Mouse (Mus musculus) embryonic stem cell, embryonic (primary cell): Measurements from ENCODE around the gene Micu1.

ENCODE experiments used
- CTCF ChIA-PET, 4 experiments: fragments of 300-600 bp in 2 of 4; fragments of 350-600 bp in 2 of 4; sonication (Branson Sonifier 250); formaldehyde crosslinking; loops; one replicate each; lab custom pipeline; 2022; ENCODE audit warnings: inconsistent platforms in 2 of 4; lab: Charles Lee
- POLR2A ChIA-PET, 4 experiments: fragments of 300-600 bp in 2 of 4; fragments of 350-600 bp in 2 of 4; sonication (Branson Sonifier 250); formaldehyde crosslinking; loops; one replicate each; lab custom pipeline; 2022; ENCODE audit warnings: antibody characterized with exemption in 4 of 4, inconsistent platforms in 1 of 4; lab: Charles Lee

Micu1 gene

DNA sequence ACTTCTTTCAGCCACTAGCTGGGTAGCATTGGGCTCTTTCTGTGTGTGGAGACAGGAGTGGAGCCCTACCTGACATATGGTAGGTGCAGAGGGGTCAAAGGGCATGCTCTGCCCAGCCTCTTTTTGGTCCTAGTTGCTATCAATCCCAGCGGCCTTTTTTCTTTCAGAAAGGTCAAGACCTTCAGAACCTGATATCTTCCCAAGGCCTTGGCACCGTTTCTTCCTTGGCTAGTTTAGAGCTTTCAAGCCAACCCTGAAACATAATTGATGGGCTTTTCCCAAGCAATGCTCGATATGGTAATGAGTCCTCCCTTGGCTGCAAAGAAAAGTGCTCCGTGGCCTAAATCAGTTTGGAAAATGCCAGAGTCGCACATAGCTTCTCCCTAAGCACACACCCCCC lies 140.8 kb downstream of the Micu1 start:
- POLR2A ChIA-PET, result interaction anchor here in 3 of 4 experiments (0.6 to 1.3 kb wide), 5 partner anchors 9 to 632 kb away, joined by 4 to 5 read pairs (median 5); partner anchors contain the start of gene P4ha1 (in 1 of the 3)

DNA sequence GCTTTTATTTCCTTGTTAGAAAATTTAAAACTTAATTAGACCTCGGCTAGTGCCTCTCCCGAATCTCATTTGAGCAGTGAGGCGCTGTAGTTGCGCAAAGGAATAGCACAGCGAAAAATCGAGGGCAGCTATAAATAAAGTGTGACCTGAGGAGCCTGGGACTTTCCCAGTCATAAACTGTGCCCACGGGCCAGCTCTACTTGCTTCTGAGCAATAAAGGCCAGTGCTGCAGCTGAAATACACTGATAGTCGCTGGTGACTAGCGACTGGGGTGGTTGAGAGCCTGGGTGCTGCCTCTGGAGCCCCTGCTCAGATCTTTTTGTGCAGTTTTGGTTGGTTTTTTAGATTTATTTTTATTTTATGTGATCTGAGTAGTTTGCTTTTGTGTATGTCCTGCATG lies 142.4 kb downstream of the Micu1 start:
- ChIA-PET POLR2A (interaction anchor here in 1 of 4 experiments (0.7 to 0.9 kb wide), 2 partner anchors 20 to 35 kb away, joined by 3 read pairs; no protein-coding TSS in a partner anchor), CTCF (interaction anchor here in 1 of 4 experiments (0.7 kb wide), 1 partner anchor 19 kb away, joined by 4 read pairs; no protein-coding TSS in a partner anchor)

More for the DNA sequence above, 140.8 kb downstream of the Micu1 start:
- CTCF ChIA-PET, result interaction anchor here in 3 of 4 experiments (0.5 to 1.8 kb wide), 7 partner anchors 15 to 551 kb away, joined by 3 to 7 read pairs (median 3); no protein-coding TSS in a partner anchor

DNA sequence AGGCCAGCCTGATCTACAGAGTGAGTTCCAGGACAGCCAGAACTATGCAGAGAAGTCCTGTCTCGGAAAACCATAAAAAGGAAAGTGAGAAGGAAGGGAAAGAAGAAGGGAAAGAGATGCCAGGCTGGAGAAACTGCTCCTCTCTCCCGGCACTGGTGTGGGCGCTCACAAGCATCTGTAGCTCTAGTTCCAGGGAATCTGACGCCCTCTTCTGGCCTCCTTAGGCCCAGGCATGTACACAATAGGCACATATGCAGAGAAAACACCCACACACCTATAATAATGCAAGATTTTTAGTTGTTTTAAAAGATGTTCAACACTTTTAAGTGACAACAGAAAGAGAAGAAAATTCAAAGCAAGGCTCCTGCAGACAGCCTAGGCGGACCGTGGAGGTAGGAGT lies 144.1 kb downstream of the Micu1 start:
- POLR2A ChIA-PET, result interaction anchor here in 1 of 4 experiments (1.0 to 2.3 kb wide), 2 partner anchors 11 to 13 kb away, joined by 4 to 7 read pairs; no protein-coding TSS in a partner anchor
- CTCF ChIA-PET, result interaction anchor here (0.6 to 2.4 kb wide), 30 partner anchors 8 to 696 kb away, joined by 3 to 15 read pairs (median 3); no protein-coding TSS in a partner anchor

DNA sequence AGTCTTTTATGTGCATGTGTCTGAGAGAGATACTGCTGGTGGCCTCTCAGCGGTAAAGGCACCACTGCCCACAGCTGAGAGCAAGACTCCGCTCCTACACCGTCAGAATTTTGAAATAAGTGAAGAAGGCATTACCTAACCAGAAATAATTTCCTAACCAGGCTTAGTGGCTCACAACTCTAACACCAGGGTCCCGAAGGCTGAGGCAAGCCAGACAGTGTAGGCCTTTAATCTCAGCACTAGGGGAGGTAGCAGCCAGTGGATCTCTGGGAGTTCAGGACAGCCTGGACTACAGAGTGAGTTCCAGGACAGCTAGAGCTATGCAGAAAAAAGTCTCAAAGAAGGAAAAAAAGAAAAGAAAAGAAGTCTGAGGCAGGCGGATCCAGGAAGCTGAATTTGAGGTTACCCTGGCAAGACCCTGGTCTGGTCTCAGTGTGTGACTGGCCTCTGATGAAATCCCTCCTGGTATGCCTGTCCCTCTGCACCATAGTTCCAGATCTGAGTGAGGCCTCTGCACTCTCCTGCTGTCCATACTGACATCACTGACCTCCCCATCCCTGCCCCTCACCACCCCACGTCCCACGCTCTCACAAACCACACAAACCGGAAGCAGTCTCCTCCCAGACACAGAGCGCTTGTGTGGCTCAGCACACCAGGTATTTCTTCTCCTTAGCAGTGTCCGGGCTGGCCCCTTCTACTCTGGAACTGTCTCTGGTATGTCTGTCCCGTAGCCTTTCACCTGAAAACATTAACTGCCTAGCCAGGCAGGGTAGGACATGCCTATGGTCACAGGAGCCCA lies 146.0 kb downstream of the Micu1 start:
- ChIA-PET POLR2A (interaction anchor here in 1 of 4 experiments (2.3 kb wide), 1 partner anchor 11 kb away, joined by 7 read pairs; no protein-coding TSS in a partner anchor), CTCF (interaction anchor here in 2 of 4 experiments (0.6 to 2.4 kb wide), 5 partner anchors 10 to 116 kb away, joined by 3 to 15 read pairs (median 4); no protein-coding TSS in a partner anchor)

DNA sequence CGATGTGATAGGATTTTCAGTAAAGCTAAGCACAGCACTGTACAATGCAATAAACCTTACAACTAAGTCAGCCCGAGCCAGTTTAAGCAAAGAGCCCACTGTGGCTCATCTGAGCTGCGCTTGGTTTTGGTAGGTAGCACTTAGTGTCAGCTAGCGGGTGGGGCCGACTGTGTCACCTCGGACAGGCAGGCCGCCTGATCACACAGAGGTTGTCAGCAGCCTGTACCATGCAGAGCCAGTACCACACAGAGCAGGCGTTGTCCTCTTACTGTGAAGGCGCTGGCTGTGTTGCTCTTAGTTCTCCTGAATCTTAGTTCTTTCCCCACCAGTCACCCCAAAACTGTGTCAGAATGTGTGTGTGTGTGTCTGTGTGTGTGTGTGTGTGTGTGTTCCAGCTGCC lies 146.7 kb downstream of the Micu1 start:
- POLR2A ChIA-PET, result interaction anchor here in 2 of 4 experiments (0.6 to 1.6 kb wide), 3 partner anchors 8 to 1139 kb away, joined by 3 to 5 read pairs (median 4); no protein-coding TSS in a partner anchor
- CTCF ChIA-PET, result interaction anchor here in 2 of 4 experiments (0.6 to 1.7 kb wide), 8 partner anchors 9 to 439 kb away, joined by 3 to 19 read pairs (median 4); no protein-coding TSS in a partner anchor

DNA sequence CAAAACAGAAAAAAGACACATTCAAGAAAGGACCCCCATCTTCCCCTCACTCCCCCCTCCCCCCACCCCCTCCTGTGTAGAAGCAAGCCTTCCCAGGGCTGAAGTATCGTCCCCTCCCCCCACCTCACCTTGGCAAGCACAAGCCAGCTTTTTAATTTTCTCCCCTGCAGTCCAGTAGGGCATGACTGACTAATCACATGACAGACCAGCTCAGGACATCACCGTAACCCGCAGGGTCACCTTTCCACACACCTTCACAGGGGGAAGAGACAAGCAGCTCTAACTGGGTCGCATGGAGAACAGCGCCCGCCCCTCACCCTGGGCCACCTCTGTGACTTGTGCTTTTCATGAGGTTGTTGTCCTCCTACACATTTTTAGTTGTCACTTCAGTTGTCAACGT lies 147.1 kb downstream of the Micu1 start:
- CTCF ChIA-PET, result interaction anchor here in 3 of 4 experiments (0.6 to 1.7 kb wide), 8 partner anchors 9 to 1168 kb away, joined by 3 to 19 read pairs (median 4); no protein-coding TSS in a partner anchor

DNA sequence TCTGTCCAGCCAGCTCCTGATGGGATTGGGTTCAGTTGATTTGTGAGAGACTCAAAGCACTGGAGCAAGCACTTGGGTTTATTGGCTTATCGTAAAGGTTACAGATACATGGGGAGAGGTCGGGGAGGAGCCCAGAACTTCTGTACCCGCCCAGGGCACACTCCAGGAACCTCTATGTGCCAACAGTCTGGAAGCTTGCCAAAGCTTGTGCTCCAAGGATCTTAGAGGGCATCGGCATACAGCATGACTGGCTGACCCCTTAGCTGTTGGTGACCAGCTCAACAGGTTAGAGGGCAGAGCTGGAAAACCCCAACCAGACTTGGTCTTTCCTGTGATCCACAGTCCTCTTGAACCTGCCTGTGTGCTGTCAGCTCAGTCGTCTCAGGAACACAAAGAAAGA lies 154.9 kb downstream of the Micu1 start:
- ChIA-PET POLR2A (interaction anchor here in 2 of 4 experiments (0.6 to 1.1 kb wide), 4 partner anchors 8 to 158 kb away, joined by 3 to 4 read pairs (median 4); no protein-coding TSS in a partner anchor), CTCF (no interaction called here)

More for the DNA sequence above, 147.1 kb downstream of the Micu1 start:
- POLR2A ChIA-PET, result interaction anchor here in 2 of 4 experiments (0.6 to 1.6 kb wide), 3 partner anchors 8 to 1138 kb away, joined by 3 to 5 read pairs (median 4); no protein-coding TSS in a partner anchor

DNA sequence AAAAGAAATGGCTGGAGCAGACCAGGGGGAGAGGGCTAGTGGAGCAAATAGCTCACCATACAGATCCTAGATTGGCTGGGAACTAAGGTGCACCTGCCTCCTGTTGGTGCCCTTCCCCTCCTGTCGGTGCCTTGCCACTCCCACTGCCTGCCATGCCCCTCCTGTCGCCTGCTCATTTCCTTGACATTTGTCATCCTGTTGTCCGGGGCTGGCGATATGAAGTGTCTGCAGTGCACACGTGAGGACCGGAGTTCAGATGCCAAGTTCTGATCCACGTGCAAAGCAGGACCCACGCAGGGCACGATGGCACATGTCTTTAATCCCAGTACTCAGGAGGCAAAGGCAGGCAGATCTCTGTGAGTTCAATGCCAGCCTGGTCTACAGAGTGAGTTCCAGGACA lies 158.4 kb downstream of the Micu1 start:
- CTCF ChIA-PET, result interaction anchor here in 1 of 4 experiments (0.8 to 1.1 kb wide), 2 partner anchors 14 to 34 kb away, joined by 3 read pairs; no protein-coding TSS in a partner anchor

DNA sequence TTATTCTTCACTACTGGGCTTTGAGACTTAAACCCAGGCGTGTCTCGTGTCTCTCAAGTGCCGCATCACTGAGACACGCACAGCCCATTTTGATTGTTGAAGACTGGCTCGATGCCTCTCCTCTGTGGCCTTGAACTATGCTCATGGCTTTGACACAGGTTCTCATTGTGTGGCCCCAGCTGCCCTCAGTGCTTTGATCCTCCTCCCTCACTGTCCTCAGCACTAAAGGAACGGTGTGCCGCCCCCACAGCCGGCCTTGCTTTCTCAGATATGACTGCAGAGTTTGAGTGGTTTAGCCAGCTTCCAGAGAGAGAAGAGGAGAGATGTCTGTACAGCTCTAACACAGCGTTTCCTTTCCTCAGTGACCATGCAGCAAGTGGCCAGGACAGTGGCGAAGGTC lies 158.9 kb downstream of the Micu1 start:
- ChIA-PET POLR2A (interaction anchor here in 1 of 4 experiments (0.5 kb wide), 1 partner anchor 92 kb away, joined by 3 read pairs; no protein-coding TSS in a partner anchor), CTCF (no interaction called here)

More for the DNA sequence above, 158.4 kb downstream of the Micu1 start:
- POLR2A ChIA-PET, result no interaction called here

DNA sequence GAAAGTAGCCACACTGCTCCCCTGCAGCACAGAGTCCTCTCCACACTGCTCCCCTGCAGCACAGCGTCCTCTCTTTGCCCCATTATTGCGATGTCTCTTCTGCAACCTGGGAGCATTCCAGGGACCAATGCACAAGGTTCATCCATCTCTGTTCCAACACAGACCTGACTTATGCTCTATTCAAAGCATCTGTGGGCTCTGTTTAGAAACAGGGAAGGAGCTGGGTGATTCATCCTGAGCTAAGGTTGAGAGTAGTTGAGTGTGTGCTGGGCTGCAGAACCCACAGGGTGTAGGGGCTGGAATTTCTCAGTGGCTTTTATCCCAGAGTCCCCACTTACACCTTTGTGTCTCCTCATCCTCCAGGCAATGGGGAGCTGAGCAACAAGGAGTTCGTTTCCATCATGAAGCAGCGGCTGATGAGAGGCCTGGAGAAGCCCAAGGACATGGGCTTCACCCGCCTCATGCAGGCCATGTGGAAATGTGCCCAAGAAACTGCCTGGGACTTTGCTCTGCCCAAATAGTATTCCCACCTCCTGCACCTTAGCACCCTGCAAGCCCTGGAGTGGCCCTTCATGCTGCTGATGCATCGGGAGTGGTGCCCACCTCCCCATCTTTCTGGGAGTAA lies 160.7 kb downstream of the Micu1 start:
- POLR2A ChIA-PET, result no interaction called here
- CTCF ChIA-PET, result interaction anchor here in 3 of 4 experiments (0.5 to 1.4 kb wide), 4 partner anchors 8 to 564 kb away, joined by 3 to 5 read pairs (median 4); no protein-coding TSS in a partner anchor

DNA sequence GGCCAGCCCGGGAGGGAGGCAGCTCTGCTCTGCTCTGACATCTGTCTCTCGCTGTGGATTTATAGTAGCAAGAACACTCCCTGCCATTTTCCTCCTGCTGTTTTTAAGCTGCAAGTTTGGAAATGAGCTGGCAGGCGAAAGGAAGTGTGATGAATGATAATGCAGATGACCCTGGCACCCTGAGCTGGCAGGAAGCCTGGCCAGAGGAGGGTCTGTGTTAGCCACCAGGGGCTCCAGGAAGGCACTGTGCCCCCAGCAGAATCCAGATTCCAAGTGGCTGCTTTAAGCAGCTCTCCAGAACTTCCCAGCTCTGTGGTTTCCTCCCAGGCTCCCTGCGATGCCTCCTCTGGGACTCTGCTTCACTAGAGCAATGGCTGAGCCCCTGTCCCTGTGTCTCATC lies 161.3 kb downstream of the Micu1 start:
- ChIA-PET CTCF (interaction anchor here in 3 of 4 experiments (0.5 to 2.1 kb wide), 6 partner anchors 15 to 564 kb away, joined by 4 to 11 read pairs (median 4); partner anchors contain the start of gene Dnajb12 (in 1 of the 3)), POLR2A (interaction anchor here in 1 of 4 experiments (1.3 kb wide), 1 partner anchor 101 kb away, joined by 3 read pairs; no protein-coding TSS in a partner anchor)

DNA sequence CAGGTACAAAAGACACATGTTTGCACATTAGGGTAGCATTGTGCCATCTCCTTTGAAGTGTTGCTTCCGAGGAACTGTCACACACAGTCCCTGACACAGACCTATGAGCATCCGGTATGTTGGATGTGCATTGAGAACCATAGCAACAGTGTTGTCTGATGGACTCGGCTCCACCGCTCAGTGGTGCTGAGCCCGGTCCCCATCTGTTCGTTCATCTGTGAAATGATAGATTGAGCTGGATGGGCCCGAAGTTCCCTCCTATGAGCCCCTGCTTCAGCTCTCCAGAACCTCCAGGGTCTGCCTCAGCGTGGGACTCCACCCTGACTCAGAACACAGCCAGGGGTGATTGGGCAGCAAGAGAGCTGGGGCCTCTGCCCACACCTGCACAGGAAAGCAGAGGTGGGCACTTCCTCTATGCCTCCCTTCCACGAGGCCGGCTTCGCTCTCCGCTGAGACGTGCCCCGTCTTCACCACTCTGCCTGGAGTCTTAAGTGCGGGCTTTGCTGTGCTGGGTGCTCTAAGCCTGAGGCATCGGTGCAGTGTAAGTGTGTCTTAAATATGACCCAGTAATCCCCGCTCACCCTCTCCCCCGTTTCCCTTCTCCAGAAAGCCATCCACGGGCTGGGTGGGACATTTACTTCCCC lies 162.1 kb downstream of the Micu1 start:
- ChIA-PET CTCF (interaction anchor here (0.5 to 2.1 kb wide), 51 partner anchors 11 to 1922 kb away, joined by 3 to 15 read pairs (median 4); partner anchors contain the start of genes Dnajb12 (in 1 of the 4), P4ha1 (in 1 of the 4) and Sh3rf3 (in 1 of the 4)), POLR2A (interaction anchor here (0.6 to 1.3 kb wide), 8 partner anchors 10 to 1064 kb away, joined by 3 to 4 read pairs (median 3); partner anchors contain the start of gene P4ha1 (in 2 of the 4))

DNA sequence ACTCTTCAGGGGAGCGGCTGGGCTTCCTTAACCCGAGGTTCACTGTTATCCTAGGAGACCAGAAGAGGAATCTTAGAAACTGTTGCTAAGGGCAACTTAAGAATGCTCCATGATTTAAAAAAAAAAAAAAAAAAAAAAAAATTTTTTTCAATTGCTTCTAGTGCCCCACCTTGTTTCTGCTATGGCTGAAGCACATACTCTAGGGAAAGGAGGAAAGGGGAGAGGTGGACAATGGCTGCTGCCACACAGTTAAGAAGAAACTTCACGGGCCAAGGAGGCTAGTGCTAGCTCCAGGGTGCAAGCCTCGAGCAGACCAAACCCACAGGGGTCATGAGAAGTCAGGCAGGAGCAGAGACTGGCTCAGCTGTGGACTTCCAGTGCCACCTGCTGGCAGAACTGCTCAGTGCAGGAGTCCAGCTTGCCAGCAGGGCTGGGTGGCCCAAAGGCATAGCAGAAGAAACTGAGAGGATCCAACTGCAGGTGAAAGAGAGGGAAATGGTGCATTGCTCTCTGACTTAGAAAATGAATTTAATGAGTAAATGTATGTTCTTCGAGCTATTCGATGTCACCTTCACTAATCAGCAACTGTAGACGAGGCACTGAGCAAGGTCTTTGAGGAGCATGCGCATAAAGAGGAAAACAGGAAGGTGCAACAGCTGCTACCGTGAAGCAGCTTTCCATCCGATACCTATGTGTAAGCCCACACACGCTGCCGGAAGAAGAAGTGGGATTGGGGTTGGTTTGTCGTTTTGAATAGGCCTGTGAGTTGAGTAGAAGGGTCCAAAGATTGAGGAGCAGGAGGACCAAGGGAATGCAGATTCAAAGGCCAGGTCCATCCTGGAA lies 162.8 kb downstream of the Micu1 start:
- POLR2A ChIA-PET, result interaction anchor here (0.6 to 1.3 kb wide), 16 partner anchors 9 to 1064 kb away, joined by 3 to 6 read pairs (median 4); partner anchors contain the start of gene P4ha1 (in 2 of the 4)
- CTCF ChIA-PET, result interaction anchor here (0.5 to 2.1 kb wide), 62 partner anchors 10 to 1922 kb away, joined by 3 to 17 read pairs (median 4); partner anchors contain the start of genes Dnajb12 (in 1 of the 4), P4ha1 (in 1 of the 4) and Sh3rf3 (in 1 of the 4)

DNA sequence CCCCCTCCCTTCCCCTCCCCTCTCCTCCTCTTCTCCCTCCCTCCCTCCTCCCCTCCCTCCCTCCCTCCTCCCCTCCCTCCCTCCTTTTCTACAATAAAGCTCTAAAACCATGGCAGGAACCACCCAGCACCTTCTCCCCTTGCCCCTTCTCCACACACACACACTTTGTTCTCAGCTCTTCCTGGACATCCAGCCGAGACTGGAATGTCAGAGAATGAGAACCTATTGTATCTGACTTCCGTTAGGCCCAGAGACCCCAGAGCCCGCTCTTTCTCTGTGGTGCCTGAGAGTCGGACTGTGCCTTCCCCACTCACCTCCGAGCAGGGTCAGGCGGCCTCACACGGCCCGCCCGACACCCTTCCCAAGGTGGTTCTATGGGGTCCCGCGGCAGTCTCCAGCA lies 166.0 kb downstream of the Micu1 start:
- ChIA-PET CTCF (interaction anchor here in 1 of 4 experiments (1.0 kb wide), 1 partner anchor 22 kb away, joined by 3 read pairs; no protein-coding TSS in a partner anchor), POLR2A (interaction anchor here in 2 of 4 experiments (0.6 to 0.9 kb wide), 5 partner anchors 12 to 1206 kb away, joined by 3 to 6 read pairs (median 5); no protein-coding TSS in a partner anchor)

DNA sequence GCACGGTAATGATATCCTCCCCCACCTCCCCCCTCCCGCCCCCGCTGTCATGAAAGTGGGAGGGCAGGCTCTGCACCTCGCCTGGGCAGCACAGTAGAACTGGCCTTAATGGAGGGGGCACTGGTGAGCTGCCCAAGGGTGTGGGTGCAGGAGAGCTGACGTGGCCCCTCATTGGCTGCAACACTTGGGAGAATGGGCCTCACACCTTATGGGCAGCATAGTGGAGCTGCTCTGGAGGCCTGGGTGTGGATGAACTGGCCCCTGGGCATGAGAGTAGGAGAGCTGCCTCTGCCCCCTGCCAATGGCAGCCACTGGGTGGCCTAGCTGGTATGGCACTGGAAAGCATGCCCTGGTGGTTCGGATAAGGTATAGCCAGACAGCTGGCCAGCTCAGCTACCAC lies 167.8 kb downstream of the Micu1 start:
- POLR2A ChIA-PET, result interaction anchor here in 3 of 4 experiments (0.5 to 1.0 kb wide), 5 partner anchors 9 to 649 kb away, joined by 3 to 7 read pairs (median 4); partner anchors contain the start of genes Dnajb12 (in 1 of the 3), Sept10 (in 1 of the 3) and Sowahc (in 1 of the 3)
- CTCF ChIA-PET, result no interaction called here

DNA sequence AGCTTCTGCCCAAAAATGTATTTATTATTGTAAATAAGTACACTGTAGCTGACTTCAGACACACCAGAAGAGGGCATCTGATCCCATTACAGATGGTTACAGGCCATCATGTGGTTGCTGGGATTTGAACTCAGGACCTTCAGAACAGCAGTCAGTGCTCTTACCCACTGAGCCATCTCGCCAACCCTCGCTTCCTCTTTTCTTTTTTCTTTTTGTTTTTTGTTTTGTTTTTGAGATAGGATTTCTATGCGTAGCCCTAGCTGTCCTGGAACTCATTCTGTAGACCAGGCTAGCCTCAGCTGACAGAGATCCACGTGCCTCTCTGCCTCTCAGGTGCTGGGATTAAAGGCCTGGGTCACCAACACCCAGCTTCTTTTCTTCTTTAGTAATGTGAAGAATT lies 170.4 kb downstream of the Micu1 start:
- CTCF ChIA-PET, result interaction anchor here in 1 of 4 experiments (0.6 kb wide), 1 partner anchor 105 kb away, joined by 3 read pairs; no protein-coding TSS in a partner anchor

More for the DNA sequence above, 170.4 kb downstream of the Micu1 start:
- POLR2A ChIA-PET, result interaction anchor here in 1 of 4 experiments (0.5 kb wide), 1 partner anchor 173 kb away, joined by 4 read pairs; no protein-coding TSS in a partner anchor
